Mouse (Mus musculus) neural tube, embryonic 14.5 days (tissue): Measurements from ENCODE around the gene Vsnl1. TPM values are rescaled to one million over a fixed set of nuclear protein-coding genes. Genes with fewer than 3 reads are reported as not detected.
A peak's percentile ranks its signal among the peaks of the same experiment; 100 is the strongest.

Source experiments
- ATAC-seq: fragments of 200-750 bp; cut with Nextera tagmentation; 2 replicates; pipeline ENCODE4 v1.8.0; 2017; ENCODE audit warnings: low read depth, mild to moderate bottlenecking, moderate TSS enrichment, moderate library complexity
- H3K27ac ChIP-seq: fragments of 300-500 bp; sonication (generic); 2 replicates; pipeline ENCODE4 v1.5.1; 2014; ENCODE audit warnings: low read depth, mild to moderate bottlenecking, control low read depth, low read length, moderate library complexity, mixed read lengths
- H3K27me3 ChIP-seq: fragments of 300-500 bp; sonication (generic); 2 replicates; pipeline ENCODE4 v1.6.1; 2014; ENCODE audit warnings: low read length; ENCODE audit not compliant: control insufficient read depth, insufficient read depth
- H3K36me3 ChIP-seq: fragments of 300-500 bp; sonication (generic); 2 replicates; pipeline ENCODE4 v1.6.1; 2014; ENCODE audit warnings: low read length, mixed read lengths; ENCODE audit not compliant: control insufficient read depth, insufficient read depth
- H3K4me1 ChIP-seq: fragments of 300-500 bp; sonication (generic); 2 replicates; pipeline ENCODE4 v1.6.1; 2014; ENCODE audit warnings: low read length; ENCODE audit not compliant: control insufficient read depth, insufficient read depth
- H3K4me2 ChIP-seq: fragments of 300-500 bp; sonication (generic); 2 replicates; pipeline ENCODE4 v1.6.1; 2014; ENCODE audit warnings: mild to moderate bottlenecking, low read depth, low read length, control low read depth
- H3K4me3 ChIP-seq: fragments of 300-500 bp; sonication (generic); 2 replicates; pipeline ENCODE4 v1.5.1; 2014; ENCODE audit warnings: low read depth, low read length, control low read depth, mixed read lengths
- H3K9ac ChIP-seq: fragments of 300-500 bp; sonication (generic); replicated peaks from 2 replicates; pipeline ENCODE4 v1.6.1; 2014; ENCODE audit warnings: low read depth, mild to moderate bottlenecking, control low read depth, low read length, mixed read lengths
- H3K9me3 ChIP-seq: fragments of 300-500 bp; sonication (generic); 2 replicates; pipeline ENCODE4 v1.6.1; 2016; ENCODE audit warnings: low read length; ENCODE audit not compliant: control insufficient read depth
- WGBS: fragments of 180-500 bp; shearing (Covaris S2); extraction: QIAGEN DNeasy Blood & Tissue Kit; methylation state at CpG from one replicate; pipeline ENCODE4 v1.1.7; 2014; 5-methylcytosine and 5-hydroxymethylcytosine counted together
- polyA plus RNA-seq: library from polyadenylated mRNA; unstranded; fragments of >200 nt; fragmentation: Nextera tagmentation; extraction: Ambion mirVana; gene quantifications from 2 replicates; pipeline ENCODE4 v1.2.1, GENCODE M21; 2014

Vsnl1 gene
- polyA plus RNA-seq, 1 experiment from 2014 or later: 197 TPM

GRCm38 (mm10) chr12:11395470-11395869 lies 40.9 kb downstream of the Vsnl1 start:
- Histone ChIP-seq H3K9ac (no peak overlapping the region), H3K4me1 (no peaks in the 10 kb centered on the region), H3K4me3 (no peak overlapping the region), H3K4me2 (no peak overlapping the region), H3K9me3 (no peaks in the 10 kb centered on the region), H3K36me3 (no peaks in the 10 kb centered on the region), H3K27me3 (no peaks in the 10 kb centered on the region), H3K27ac (no peak overlapping the region)
- WGBS: 82% methylated on average over 2 of the region's 2 CpGs
- no peak for ATAC-seq

- H3K27ac ChIP-seq: no peak overlapping the region
- H3K4me1 ChIP-seq: no peaks in the 10 kb centered on the region
- no peak for ATAC-seq
- no peak overlapping the region for H3K4me2 ChIP-seq
- H3K9me3 ChIP-seq: no peaks in the 10 kb centered on the region
- no peaks in the 10 kb centered on the region for H3K27me3 ChIP-seq
- H3K9ac ChIP-seq: no peak overlapping the region
- H3K36me3 ChIP-seq: no peaks in the 10 kb centered on the region
- no peak overlapping the region for H3K4me3 ChIP-seq
- WGBS: 49% methylated on average over 1 of the region's 1 CpGs
Measured at GRCm38 (mm10) chr12:11392525-11392924, 43.9 kb downstream of the Vsnl1 start.

GRCm38 (mm10) chr12:11391244-11391949 lies 45.0 kb downstream of the Vsnl1 start:
- H3K9ac ChIP-seq: no peak overlapping the region
- H3K4me2 ChIP-seq: no peak overlapping the region
- H3K9me3 ChIP-seq: no peaks in the 10 kb centered on the region
- H3K4me1 ChIP-seq: no peaks in the 10 kb centered on the region
- H3K4me3 ChIP-seq: no peak overlapping the region
- H3K27me3 ChIP-seq: no peaks in the 10 kb centered on the region
- no peaks in the 10 kb centered on the region for H3K36me3 ChIP-seq
- 66% methylated on average over 7 of the region's 7 CpGs for WGBS
- ATAC-seq: peak; percentile 65; the same call in 1 of the 2 replicates
- no peak overlapping the region for H3K27ac ChIP-seq

- no peak overlapping the region for H3K4me3 ChIP-seq
- H3K9me3 ChIP-seq: no peaks in the 10 kb centered on the region
- H3K27ac ChIP-seq: no peak overlapping the region
- WGBS: 87% methylated on average over 7 of the region's 7 CpGs
- H3K4me1 ChIP-seq: no peaks in the 10 kb centered on the region
- H3K9ac ChIP-seq: no peak overlapping the region
- no peak overlapping the region for H3K4me2 ChIP-seq
- H3K27me3 ChIP-seq: no peaks in the 10 kb centered on the region
- no peaks in the 10 kb centered on the region for H3K36me3 ChIP-seq
- ATAC-seq: no peak
Measured at GRCm38 (mm10) chr12:11389141-11389540, 47.3 kb downstream of the Vsnl1 start.

GRCm38 (mm10) chr12:11384754-11385153 lies 51.7 kb downstream of the Vsnl1 start:
- H3K36me3 ChIP-seq: no peaks in the 10 kb centered on the region
- H3K9me3 ChIP-seq: no peaks in the 10 kb centered on the region
- H3K27ac ChIP-seq: no peak overlapping the region
- H3K4me2 ChIP-seq: no peak overlapping the region
- no peak overlapping the region for H3K4me3 ChIP-seq
- H3K27me3 ChIP-seq: no peaks in the 10 kb centered on the region
- no peak overlapping the region for H3K9ac ChIP-seq
- no peaks in the 10 kb centered on the region for H3K4me1 ChIP-seq
- no peak for ATAC-seq
- WGBS: 96% methylated on average over 1 of the region's 1 CpGs

- Histone ChIP-seq H3K36me3 (no peaks in the 10 kb centered on the region), H3K4me3 (no peak overlapping the region), H3K27ac (no peak overlapping the region), H3K4me2 (no peak overlapping the region), H3K27me3 (no peaks in the 10 kb centered on the region), H3K9ac (no peak overlapping the region), H3K9me3 (no peaks in the 10 kb centered on the region), H3K4me1 (no peaks in the 10 kb centered on the region)
- 72% methylated on average over 2 of the region's 2 CpGs for WGBS
- no peak for ATAC-seq
Measured at GRCm38 (mm10) chr12:11379396-11379795, 57.0 kb downstream of the Vsnl1 start.

- Histone ChIP-seq H3K9ac (no peak overlapping the region), H3K4me1 (no peaks in the 10 kb centered on the region), H3K27ac (no peak overlapping the region), H3K4me2 (no peak overlapping the region), H3K4me3 (no peak overlapping the region), H3K36me3 (no peaks in the 10 kb centered on the region), H3K27me3 (no peaks in the 10 kb centered on the region), H3K9me3 (no peaks in the 10 kb centered on the region)
- 62% methylated on average over 4 of the region's 4 CpGs for WGBS
- peak; percentile 51; the same call in 1 of the 2 replicates for ATAC-seq
Measured at GRCm38 (mm10) chr12:11370056-11370455, 66.4 kb downstream of the Vsnl1 start.

- H3K27ac ChIP-seq: no peak overlapping the region
- no peak for ATAC-seq
- no peaks in the 10 kb centered on the region for H3K4me1 ChIP-seq
- 70% methylated on average over 3 of the region's 3 CpGs for WGBS
- H3K27me3 ChIP-seq: no peaks in the 10 kb centered on the region
- no peak overlapping the region for H3K9ac ChIP-seq
- no peak overlapping the region for H3K4me3 ChIP-seq
- no peaks in the 10 kb centered on the region for H3K9me3 ChIP-seq
- no peak overlapping the region for H3K4me2 ChIP-seq
- no peaks in the 10 kb centered on the region for H3K36me3 ChIP-seq
Measured at GRCm38 (mm10) chr12:11367099-11367765, 69.2 kb downstream of the Vsnl1 start.

GRCm38 (mm10) chr12:11364870-11365269 lies 71.5 kb downstream of the Vsnl1 start:
- Histone ChIP-seq H3K27ac (no peak overlapping the region), H3K36me3 (no peaks in the 10 kb centered on the region), H3K27me3 (no peaks in the 10 kb centered on the region), H3K9me3 (no peaks in the 10 kb centered on the region), H3K4me2 (no peak overlapping the region), H3K4me1 (no peaks in the 10 kb centered on the region), H3K9ac (no peak overlapping the region), H3K4me3 (no peak overlapping the region)
- whole genome bisulfite sequencing: 70% methylated on average over 6 of the region's 6 CpGs
- no peak for ATAC-seq
